Mouse (Mus musculus) liver, embryonic 14.5 days (tissue): ENCODE data around the gene Parp3.

Source experiments
- CTCF ChIP-seq: IDR thresholded peaks from 2 replicates; pipeline ENCODE4 v1.5.1; 2016; ENCODE audit warnings: antibody characterized with exemption, low read depth, control low read depth
- EP300 ChIP-seq: IDR thresholded peaks from 2 replicates; pipeline ENCODE4 v1.6.1; 2016; ENCODE audit warnings: antibody characterized with exemption, low read depth

DNA sequence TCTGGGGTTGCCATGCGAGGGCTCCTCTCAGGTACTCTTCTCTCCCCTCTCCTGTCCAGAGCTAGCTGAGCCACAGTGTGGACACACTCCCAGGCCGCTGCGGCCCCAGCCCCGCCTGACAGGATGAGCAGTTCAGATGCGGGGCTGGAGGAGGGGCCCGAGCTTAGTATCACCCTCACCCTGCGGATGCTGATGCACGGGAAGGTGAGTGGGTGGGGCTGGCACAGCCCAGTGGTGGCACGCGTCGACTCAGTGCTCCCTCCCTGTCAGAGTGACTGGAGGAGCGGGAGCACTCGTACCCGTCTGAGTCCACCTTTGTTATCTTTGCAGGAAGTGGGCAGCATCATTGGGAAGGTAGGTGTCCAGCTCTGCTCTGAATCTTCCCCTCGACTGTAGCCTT, 16.8 kb downstream of the Parp3 start:
- TF ChIP-seq EP300 (no peak), CTCF (no peak)
